Mouse (Mus musculus): ENCODE measurements at regions not wholly inside any gene's neighbourhood (a gene's known extent, or its start where the extent isn't known, plus 50 kb on each side); places are given as distances from the start of the nearest gene placed in this dataset.

GRCm38 (mm10) chrX:93097551-93097950, 188.7 kb upstream of the Arx start:
- TF ChIP-seq POLR2A (IDR thresholded peaks at IDR 0.05; ENCODE audit: low read depth, low read length) (no peak), CTCF (conservative IDR thresholded peaks at IDR 0.05; ENCODE audit: insufficient read depth, insufficient read length, low read depth, low read length) (no peak)

All from kidney, adult 2 months (tissue).